Mouse (Mus musculus): ENCODE measurements at regions not wholly inside any gene's neighbourhood (a gene's known extent, or its start where the extent isn't known, plus 50 kb on each side); places are given as distances from the start of the nearest gene placed in this dataset.
A peak's percentile ranks its signal among the peaks of the same experiment; 100 is the strongest.

GRCm38 (mm10) chr4:54460596-54460995, 484.3 kb upstream of the Zfp462 start:
- no peak for ATAC-seq

- ATAC-seq, result no peak
These were observed 475.7 kb upstream of the Zfp462 start for GRCm38 (mm10) chr4:54469176-54469575.

GRCm38 (mm10) chr4:54470022-54471008, 474.5 kb upstream of the Zfp462 start:
- no peak for ATAC-seq

GRCm38 (mm10) chr4:54471009-54471408, 473.8 kb upstream of the Zfp462 start:
- ATAC-seq, result no peak

GRCm38 (mm10) chr4:54481766-54482165, 463.1 kb upstream of the Zfp462 start:
- ATAC-seq, result no peak

- ATAC-seq, result no peak
These were observed 451.8 kb upstream of the Zfp462 start for GRCm38 (mm10) chr4:54493074-54493473.

- no peak for ATAC-seq
These were observed 447.4 kb upstream of the Zfp462 start for GRCm38 (mm10) chr4:54497312-54497994.

GRCm38 (mm10) chr4:54515934-54516333, 428.9 kb upstream of the Zfp462 start:
- no peak for ATAC-seq

- ATAC-seq, result no peak
These were observed 421.6 kb upstream of the Zfp462 start for GRCm38 (mm10) chr4:54523283-54523682.

- no peak for ATAC-seq
These were observed 418.8 kb upstream of the Zfp462 start for GRCm38 (mm10) chr4:54526003-54526586.

GRCm38 (mm10) chr4:54527660-54528059, 417.2 kb upstream of the Zfp462 start:
- peak; percentile 43 for ATAC-seq

GRCm38 (mm10) chr4:54531739-54532138, 413.1 kb upstream of the Zfp462 start:
- no peak for ATAC-seq

GRCm38 (mm10) chr4:54533846-54534245, 411.0 kb upstream of the Zfp462 start:
- no peak for ATAC-seq

- no peak for ATAC-seq
These were observed 391.8 kb upstream of the Zfp462 start for GRCm38 (mm10) chr4:54552864-54553618.

- no peak for ATAC-seq
These were observed 381.8 kb upstream of the Zfp462 start for GRCm38 (mm10) chr4:54563075-54563474.

- no peak for ATAC-seq
These were observed 371.7 kb upstream of the Zfp462 start for GRCm38 (mm10) chr4:54573185-54573584.

- no peak for ATAC-seq
These were observed 357.7 kb upstream of the Zfp462 start for GRCm38 (mm10) chr4:54587197-54587596.

GRCm38 (mm10) chr4:54588704-54589103, 356.1 kb upstream of the Zfp462 start:
- ATAC-seq, result no peak

GRCm38 (mm10) chr4:54601671-54602512, 343.0 kb upstream of the Zfp462 start:
- no peak for ATAC-seq

GRCm38 (mm10) chr4:54602513-54603205, 342.2 kb upstream of the Zfp462 start:
- ATAC-seq, result no peak

- ATAC-seq, result no peak
These were observed 334.7 kb upstream of the Zfp462 start for GRCm38 (mm10) chr4:54610101-54610500.

Data from activated CD4-positive, CD25-positive, alpha-beta regulatory T cell, adult 4 months (primary cell).